Mouse (Mus musculus) midbrain, embryonic 15.5 days (tissue): ENCODE measurements around the gene Satb2. TPM values are rescaled to one million over a fixed set of nuclear protein-coding genes. Genes with fewer than 3 reads are reported as not detected.

Experiments
- ATAC-seq: fragments of 200-750 bp; cut with Nextera tagmentation; replicated peaks from 2 replicates; pipeline ENCODE4 v1.8.0; 2017; ENCODE audit warnings: moderate TSS enrichment
- H3K27ac ChIP-seq: fragments of 300-500 bp; sonication (generic); 2 replicates; pipeline ENCODE4 v1.5.1; 2015; ENCODE audit warnings: mild to moderate bottlenecking, inconsistent platforms
- H3K27me3 ChIP-seq: fragments of 300-500 bp; sonication (generic); replicated peaks from 2 replicates; pipeline ENCODE4 v1.6.1; 2015; ENCODE audit warnings: inconsistent platforms
- H3K36me3 ChIP-seq: fragments of 300-500 bp; sonication (generic); replicated peaks from 2 replicates; pipeline ENCODE4 v1.6.1; 2015; ENCODE audit warnings: inconsistent platforms
- H3K4me1 ChIP-seq: fragments of 300-500 bp; sonication (generic); 2 replicates; pipeline ENCODE4 v1.6.1; 2015; ENCODE audit warnings: inconsistent platforms
- H3K4me2 ChIP-seq: fragments of 300-500 bp; sonication (generic); 2 replicates; pipeline ENCODE4 v1.6.1; 2015; ENCODE audit warnings: inconsistent platforms, mild to moderate bottlenecking, moderate library complexity
- H3K4me3 ChIP-seq: fragments of 300-500 bp; sonication (generic); 2 replicates; pipeline ENCODE4 v1.5.1; 2015; ENCODE audit warnings: mild to moderate bottlenecking, inconsistent platforms
- H3K9ac ChIP-seq: fragments of 300-500 bp; sonication (generic); 2 replicates; pipeline ENCODE4 v1.6.1; 2015; ENCODE audit warnings: mild to moderate bottlenecking, inconsistent platforms
- H3K9me3 ChIP-seq: fragments of 300-500 bp; sonication (generic); 2 replicates; pipeline ENCODE4 v1.6.1; 2016; ENCODE audit warnings: inconsistent platforms
- WGBS: fragments of 180-500 bp; shearing (Covaris S2); methylation state at CpG from one replicate; pipeline ENCODE4 v1.1.7; 2015; ENCODE audit warnings: mixed read lengths; 5-methylcytosine and 5-hydroxymethylcytosine counted together
- polyA plus RNA-seq: library from polyadenylated mRNA; unstranded; fragments of >200 nt; fragmentation: Nextera tagmentation; extraction: Ambion mirVana; gene quantifications from 2 replicates; pipeline ENCODE4 v1.2.1, GENCODE M21; 2015

Gene Satb2
- polyA plus RNA-seq, 1 experiment from 2014 or later = 0.80 TPM

DNA sequence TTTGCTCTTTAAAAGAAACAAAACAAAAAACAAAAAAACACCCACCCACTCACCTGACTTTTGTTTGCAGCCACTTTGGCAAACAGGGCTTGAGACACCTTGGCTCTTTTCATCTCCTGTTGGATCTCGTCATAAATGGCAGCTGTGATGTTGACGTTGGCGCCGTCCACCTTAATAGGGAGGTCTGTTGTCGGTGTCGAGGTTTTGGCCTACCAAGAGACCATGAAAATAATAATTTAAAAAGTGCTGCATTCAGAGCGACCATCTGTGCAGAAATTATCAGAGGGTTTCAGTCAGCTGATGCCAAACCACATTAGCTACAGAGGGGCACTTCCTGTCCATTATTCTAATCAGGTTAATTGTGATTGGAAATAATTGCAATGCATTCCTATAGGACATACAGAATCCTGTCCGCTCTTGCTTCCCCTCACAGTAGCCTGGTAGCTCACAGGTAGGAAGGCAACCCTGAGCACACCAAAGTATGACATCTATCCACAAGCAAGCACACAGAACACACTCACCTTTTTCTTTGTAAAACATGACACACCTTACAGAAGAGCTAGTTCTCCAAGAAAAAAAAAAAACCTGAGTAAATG is 132.8 kb downstream of the Satb2 start:
- ATAC-seq = no peak
- H3K27ac ChIP-seq = no peak overlapping the region
- no peak overlapping the region for H3K4me2 ChIP-seq
- WGBS = 59% methylated on average over 8 of the region's 8 CpGs
- no peaks in the 10 kb centered on the region for H3K27me3 ChIP-seq
- no peak overlapping the region for H3K4me3 ChIP-seq
- peaks cover 6% of the 10 kb centered on the region; the same call in 1 of the 2 replicates for H3K4me1 ChIP-seq
- H3K9ac ChIP-seq = no peak overlapping the region
- H3K36me3 ChIP-seq = no peaks in the 10 kb centered on the region
- no peaks in the 10 kb centered on the region for H3K9me3 ChIP-seq

DNA sequence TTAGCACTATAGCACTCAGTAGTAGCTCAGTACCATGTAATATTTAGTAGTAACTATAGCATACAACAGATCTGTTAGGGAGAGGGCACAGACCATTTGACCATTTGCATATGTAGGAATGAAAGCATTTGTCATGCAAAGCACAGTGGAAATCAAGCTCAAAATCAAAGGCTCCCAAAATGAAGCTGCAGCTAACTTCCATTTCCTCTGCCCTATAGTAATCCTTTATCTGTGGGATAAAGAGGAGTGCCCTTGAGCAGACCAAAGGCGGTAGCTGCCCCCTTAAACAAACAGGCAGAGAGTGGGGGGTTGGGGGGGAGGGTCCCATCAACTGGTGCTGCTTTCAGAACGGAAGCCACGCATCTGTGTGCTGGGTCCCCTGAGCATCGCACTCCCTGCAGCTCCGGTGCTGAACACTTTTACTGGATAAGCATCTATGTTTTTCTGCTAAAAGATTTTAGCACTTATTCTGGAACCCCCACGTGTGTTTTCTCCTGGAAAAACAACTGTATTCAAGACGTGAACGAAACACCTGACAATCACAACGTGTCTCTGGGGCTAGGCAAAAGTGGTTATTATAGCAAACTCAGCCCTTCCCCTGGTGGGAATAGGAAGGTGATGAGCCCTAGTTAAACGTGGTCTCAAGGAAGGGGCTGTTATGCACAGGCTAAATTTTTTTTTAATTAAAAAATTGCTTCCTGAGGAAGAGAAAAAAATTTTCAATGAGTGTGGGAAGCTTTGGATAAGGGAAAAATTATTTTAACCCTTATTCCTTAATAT is 133.7 kb downstream of the Satb2 start:
- no peak overlapping the region for H3K27ac ChIP-seq
- H3K4me3 ChIP-seq = no peak overlapping the region
- H3K9me3 ChIP-seq = no peaks in the 10 kb centered on the region
- H3K4me1 ChIP-seq = peaks cover 6% of the 10 kb centered on the region; the same call in 1 of the 2 replicates
- H3K4me2 ChIP-seq = peak overlapping the region; percentile 19
- H3K36me3 ChIP-seq = no peaks in the 10 kb centered on the region
- ATAC-seq = peak; percentile 63
- no peaks in the 10 kb centered on the region for H3K27me3 ChIP-seq
- H3K9ac ChIP-seq = no peak overlapping the region
- WGBS = 10% methylated on average over 10 of the region's 10 CpGs

DNA sequence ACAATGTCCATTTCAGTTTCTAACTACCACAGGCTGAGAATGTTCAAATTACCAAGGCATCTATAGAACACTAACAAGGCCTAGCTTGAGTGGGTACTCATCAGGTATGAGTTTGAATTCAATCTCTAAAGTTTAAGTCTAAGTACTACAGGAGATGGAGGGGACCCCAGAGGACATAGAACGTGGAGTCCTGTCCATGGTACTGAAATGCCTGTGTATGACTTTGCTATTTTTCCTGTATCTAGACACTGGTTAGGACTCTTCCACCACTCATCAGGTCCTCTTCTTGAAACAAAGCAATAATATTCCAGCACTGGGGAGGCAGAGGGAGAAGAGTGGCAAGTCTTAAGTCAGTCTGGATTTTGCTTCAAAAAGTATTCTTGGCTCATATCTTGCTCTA is 139.5 kb downstream of the Satb2 start:
- H3K27ac ChIP-seq = no peak overlapping the region
- H3K4me1 ChIP-seq = peaks cover 10% of the 10 kb centered on the region; the same call in 1 of the 2 replicates
- no peak overlapping the region for H3K4me3 ChIP-seq
- H3K4me2 ChIP-seq = no peak overlapping the region
- H3K9me3 ChIP-seq = no peaks in the 10 kb centered on the region
- no peaks in the 10 kb centered on the region for H3K27me3 ChIP-seq
- H3K36me3 ChIP-seq = no peaks in the 10 kb centered on the region
- WGBS = 59% methylated on average over 1 of the region's 1 CpGs
- ATAC-seq = no peak
- H3K9ac ChIP-seq = no peak overlapping the region

DNA sequence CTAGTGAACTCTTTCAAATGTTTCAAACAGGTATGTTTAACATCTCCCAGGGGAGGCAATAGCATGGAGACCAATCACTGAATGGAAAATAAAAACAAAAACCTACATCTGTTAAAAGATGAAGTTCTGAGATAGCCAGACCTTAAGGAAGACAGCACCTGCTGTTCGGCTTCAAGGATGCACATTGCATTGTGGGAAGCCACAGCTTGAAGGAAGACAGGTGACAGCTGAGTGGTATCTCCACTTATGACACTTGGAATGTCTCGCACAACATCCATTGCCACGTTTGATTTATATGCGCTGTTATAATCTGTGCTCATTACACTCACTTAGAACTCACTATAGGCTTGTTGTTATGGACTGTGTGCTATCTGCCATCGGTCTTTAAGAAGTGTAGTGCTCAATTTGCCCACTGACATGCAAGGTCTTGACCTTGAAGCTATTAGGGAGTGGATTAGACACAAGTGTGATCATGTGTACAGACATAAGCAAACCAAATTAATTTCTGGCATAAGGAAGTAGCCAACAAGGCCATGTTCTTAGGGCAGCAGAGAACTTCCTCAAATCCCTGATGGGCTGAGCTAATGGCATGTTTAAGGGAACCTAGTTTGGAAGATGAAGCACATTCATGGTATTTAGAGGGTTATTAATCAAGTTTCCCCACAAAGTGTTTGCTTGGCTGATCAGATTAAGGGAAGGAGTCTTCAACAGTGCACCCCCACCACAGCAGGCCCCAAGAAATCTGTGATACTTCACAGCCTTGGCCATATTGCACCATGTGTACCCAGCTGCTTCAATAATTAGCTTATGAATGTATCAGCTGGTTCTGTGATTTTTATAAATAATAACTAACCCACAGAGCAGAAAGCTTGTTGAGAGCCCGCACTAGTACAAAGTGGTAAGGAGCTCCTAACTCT is 144.2 kb downstream of the Satb2 start:
- no peak overlapping the region for H3K9ac ChIP-seq
- no peaks in the 10 kb centered on the region for H3K36me3 ChIP-seq
- H3K4me2 ChIP-seq = no peak overlapping the region
- H3K4me1 ChIP-seq = peaks cover 20% of the 10 kb centered on the region
- H3K9me3 ChIP-seq = no peaks in the 10 kb centered on the region
- H3K27me3 ChIP-seq = no peaks in the 10 kb centered on the region
- peak; percentile 43; the same call in 1 of the 2 replicates for ATAC-seq
- H3K27ac ChIP-seq = peak overlapping the region; percentile 4; the same call in 1 of the 2 replicates
- 56% methylated on average over 6 of the region's 6 CpGs for WGBS
- H3K4me3 ChIP-seq = no peak overlapping the region

DNA sequence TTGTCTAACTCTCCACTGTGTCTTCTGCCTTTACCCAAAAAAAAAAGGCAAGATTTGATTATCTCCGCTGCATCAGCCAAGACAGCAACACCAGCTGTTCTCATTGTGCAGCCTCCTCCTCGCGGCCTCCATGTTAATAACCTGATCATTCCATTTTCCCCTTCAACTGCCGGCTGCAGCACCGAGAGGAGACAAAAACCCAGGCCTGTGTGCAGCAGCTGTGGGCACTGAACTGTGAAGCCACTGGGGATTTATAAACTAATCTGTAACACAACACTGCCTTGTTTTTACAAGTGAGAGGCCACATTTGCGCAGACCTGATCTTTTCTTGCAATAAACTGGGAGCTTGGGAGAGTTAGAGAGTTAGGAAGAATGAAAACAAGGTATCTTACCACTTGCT is 145.1 kb downstream of the Satb2 start:
- Histone ChIP-seq H3K4me2 (peak overlapping the region; percentile 18; the same call in 1 of the 2 replicates), H3K4me3 (no peak overlapping the region), H3K4me1 (peaks cover 20% of the 10 kb centered on the region), H3K9me3 (no peaks in the 10 kb centered on the region), H3K27me3 (no peaks in the 10 kb centered on the region), H3K27ac (peak overlapping the region; percentile 54), H3K36me3 (no peaks in the 10 kb centered on the region), H3K9ac (no peak overlapping the region)
- WGBS = 10% methylated on average over 6 of the region's 6 CpGs
- peak; percentile 85 for ATAC-seq

DNA sequence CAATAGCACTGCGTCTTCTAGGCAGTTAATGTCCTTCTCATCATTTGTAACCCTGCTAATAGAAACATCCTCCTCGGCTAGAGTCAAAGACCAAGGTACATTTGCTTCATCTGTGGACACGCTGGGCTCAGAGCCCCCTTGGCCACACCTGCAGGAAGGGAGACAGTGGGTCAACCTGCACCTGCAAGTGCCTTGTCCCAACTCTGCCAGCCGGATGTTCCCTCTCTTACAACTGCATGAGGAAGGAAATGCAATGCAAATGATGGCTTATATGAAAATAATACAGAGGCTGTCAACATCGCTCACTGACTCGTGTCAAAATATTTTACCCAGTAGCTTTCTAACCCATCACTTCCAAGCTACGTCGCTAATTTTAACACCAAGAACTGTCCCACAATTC is 145.7 kb downstream of the Satb2 start:
- WGBS = 50% methylated on average over 8 of the region's 8 CpGs
- Histone ChIP-seq H3K36me3 (no peaks in the 10 kb centered on the region), H3K9ac (no peak overlapping the region), H3K4me3 (no peak overlapping the region), H3K27me3 (no peaks in the 10 kb centered on the region), H3K4me1 (peaks cover 20% of the 10 kb centered on the region), H3K27ac (peak overlapping the region; percentile 54; the same call in 1 of the 2 replicates), H3K9me3 (no peaks in the 10 kb centered on the region), H3K4me2 (0 out of 2 replicates have a peak overlapping the region, but pooled peaks have one; percentile 18)
- ATAC-seq = no peak

DNA sequence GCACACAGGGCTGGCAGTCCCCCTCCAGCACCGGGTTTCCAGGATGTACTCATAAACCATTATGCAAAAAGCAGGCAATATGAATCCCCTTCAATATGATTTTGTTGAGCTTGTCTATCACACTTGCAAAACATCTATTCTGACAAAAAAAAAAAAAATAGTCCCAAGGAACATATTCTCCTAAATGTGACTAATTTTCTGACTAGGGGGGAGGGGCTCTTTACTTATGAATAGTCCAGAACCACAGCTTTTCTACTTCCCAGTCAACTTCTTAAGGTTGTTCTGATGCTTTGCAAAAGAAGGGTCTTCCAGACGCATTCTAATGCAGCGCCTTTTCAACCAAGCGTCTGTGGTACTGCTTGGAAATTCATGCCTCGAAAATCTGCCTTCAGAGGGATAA is 155.7 kb downstream of the Satb2 start:
- no peak for ATAC-seq
- WGBS = 87% methylated on average over 5 of the region's 5 CpGs
- no peaks in the 10 kb centered on the region for H3K36me3 ChIP-seq

DNA sequence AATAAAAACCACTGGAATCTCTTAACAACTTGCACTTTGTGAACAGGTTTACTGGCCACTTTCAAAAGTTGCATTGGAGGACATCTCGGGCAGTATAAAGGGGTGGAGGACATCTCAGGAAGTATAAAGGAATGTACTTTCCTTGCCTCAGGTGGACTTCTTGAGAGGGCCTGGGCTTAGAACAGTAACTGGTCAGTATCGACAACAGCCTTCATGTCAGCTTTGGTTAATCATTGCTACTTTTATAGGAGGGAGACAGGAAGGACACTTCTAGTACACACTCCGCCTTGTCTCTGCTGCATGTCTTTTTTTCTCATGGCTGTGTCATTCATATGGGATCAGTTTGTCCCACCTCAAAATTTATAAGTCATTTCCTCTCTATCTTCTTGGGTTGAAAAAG is 156.4 kb downstream of the Satb2 start:
- Histone ChIP-seq H3K27ac (no peak overlapping the region), H3K36me3 (no peaks in the 10 kb centered on the region), H3K27me3 (no peaks in the 10 kb centered on the region), H3K4me1 (no peaks in the 10 kb centered on the region), H3K4me3 (no peak overlapping the region), H3K9me3 (no peaks in the 10 kb centered on the region), H3K4me2 (no peak overlapping the region), H3K9ac (no peak overlapping the region)
- ATAC-seq = no peak
- 95% methylated on average over 3 of the region's 3 CpGs for WGBS

More for the DNA sequence above, 155.7 kb downstream of the Satb2 start:
- Histone ChIP-seq H3K4me3 (no peak overlapping the region), H3K9ac (no peak overlapping the region), H3K4me2 (no peak overlapping the region), H3K27me3 (no peaks in the 10 kb centered on the region), H3K27ac (no peak overlapping the region), H3K9me3 (no peaks in the 10 kb centered on the region), H3K4me1 (no peaks in the 10 kb centered on the region)

DNA sequence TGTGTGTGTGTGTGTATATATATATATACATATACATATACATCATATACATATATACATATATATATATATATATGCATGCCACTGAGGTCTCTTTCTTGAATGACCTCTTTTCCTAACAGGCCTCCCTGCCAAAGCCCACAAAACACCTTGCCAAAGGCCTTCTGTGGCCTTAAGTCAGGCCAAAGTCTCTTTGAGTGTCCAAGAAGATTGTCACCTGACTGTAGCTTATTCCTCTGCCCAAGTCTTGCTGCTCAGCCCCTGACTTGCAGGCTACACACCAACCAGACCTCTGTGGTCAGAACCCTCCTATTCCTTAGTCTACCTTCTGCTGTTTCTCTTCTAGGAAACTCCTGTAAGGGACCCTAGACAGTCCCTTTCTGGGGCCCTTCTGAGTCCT is 164.9 kb downstream of the Satb2 start:
- Histone ChIP-seq H3K27me3 (no peaks in the 10 kb centered on the region), H3K27ac (no peak overlapping the region), H3K4me2 (no peak overlapping the region), H3K4me3 (no peak overlapping the region), H3K9me3 (no peaks in the 10 kb centered on the region), H3K36me3 (no peaks in the 10 kb centered on the region), H3K4me1 (no peaks in the 10 kb centered on the region), H3K9ac (no peak overlapping the region)
- no peak for ATAC-seq

DNA sequence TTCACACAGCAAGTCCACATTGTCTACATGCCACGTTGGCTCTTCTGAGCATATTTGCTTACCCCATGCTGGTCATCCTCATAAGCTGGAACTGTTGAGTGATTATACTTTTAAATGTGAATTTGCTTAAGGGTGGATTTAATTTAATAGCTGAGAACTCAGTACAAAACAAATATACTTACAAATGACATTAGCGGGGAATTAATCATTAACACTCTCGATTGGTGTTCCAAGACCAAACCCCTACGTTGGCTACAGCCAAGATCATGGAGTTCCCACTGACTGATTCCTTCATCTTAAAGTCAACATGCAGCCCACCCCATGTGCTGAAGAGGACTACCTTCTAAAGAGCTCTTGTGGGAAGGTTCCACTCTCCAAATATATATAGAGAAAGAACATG is 165.5 kb downstream of the Satb2 start:
- Histone ChIP-seq H3K9ac (no peak overlapping the region), H3K4me1 (no peaks in the 10 kb centered on the region), H3K36me3 (no peaks in the 10 kb centered on the region), H3K27ac (no peak overlapping the region), H3K27me3 (no peaks in the 10 kb centered on the region), H3K4me3 (no peak overlapping the region), H3K9me3 (no peaks in the 10 kb centered on the region), H3K4me2 (no peak overlapping the region)
- no peak for ATAC-seq
- WGBS = 82% methylated on average over 4 of the region's 4 CpGs

DNA sequence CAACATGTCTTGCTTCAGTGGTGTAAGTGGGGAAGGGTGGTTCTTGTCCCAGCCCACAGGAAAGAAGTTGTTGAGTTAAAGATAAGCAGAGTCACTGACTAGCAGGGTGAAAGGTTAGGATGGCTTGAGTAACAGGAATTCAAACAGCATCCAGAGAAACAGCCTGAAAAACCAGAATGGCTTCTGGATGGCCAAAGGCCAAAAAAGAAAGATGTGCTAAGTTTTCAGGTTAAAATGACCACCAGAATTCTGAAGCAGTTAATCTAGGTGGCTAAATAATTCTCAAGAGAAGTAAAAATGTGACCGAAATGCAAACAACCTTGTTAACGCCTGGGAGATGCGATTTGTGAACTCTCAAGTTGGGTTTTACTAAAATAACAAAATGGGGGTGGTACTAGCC is 167.0 kb downstream of the Satb2 start:
- no peak overlapping the region for H3K27ac ChIP-seq
- no peak overlapping the region for H3K9ac ChIP-seq
- H3K4me1 ChIP-seq = no peaks in the 10 kb centered on the region
- no peak overlapping the region for H3K4me2 ChIP-seq
- 92% methylated on average over 3 of the region's 3 CpGs for WGBS
- no peak for ATAC-seq
- H3K36me3 ChIP-seq = no peaks in the 10 kb centered on the region
- H3K27me3 ChIP-seq = no peaks in the 10 kb centered on the region
- H3K9me3 ChIP-seq = no peaks in the 10 kb centered on the region
- H3K4me3 ChIP-seq = no peak overlapping the region

DNA sequence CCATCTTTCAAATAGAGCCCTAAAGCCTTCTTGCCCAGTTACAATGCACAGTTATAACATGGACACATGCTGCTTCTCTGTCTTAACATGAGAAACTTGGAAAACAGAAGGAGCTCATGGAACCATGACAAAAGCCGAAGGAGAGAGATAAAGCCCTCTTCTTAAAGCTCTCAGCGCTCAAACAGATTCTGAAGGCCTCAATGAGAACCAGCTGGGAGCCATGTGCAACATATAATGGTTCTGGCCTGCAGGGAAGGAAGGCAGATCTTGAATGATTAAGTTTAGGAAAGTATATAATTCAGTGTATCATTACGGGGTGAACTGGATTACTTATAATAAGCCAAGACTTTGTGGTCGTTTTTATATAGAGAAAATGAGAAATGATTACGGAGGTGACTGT is 172.4 kb downstream of the Satb2 start:
- WGBS = 76% methylated on average over 5 of the region's 5 CpGs
- H3K9ac ChIP-seq = no peak overlapping the region
- H3K9me3 ChIP-seq = no peaks in the 10 kb centered on the region
- H3K27ac ChIP-seq = no peak overlapping the region
- no peak overlapping the region for H3K4me2 ChIP-seq
- no peak overlapping the region for H3K4me3 ChIP-seq
- no peak for ATAC-seq
- H3K27me3 ChIP-seq = no peaks in the 10 kb centered on the region
- H3K36me3 ChIP-seq = no peaks in the 10 kb centered on the region
- no peaks in the 10 kb centered on the region for H3K4me1 ChIP-seq
